Mouse (Mus musculus): Measurements from ENCODE around the gene Actn1. TPM values are rescaled to one million over a fixed set of nuclear protein-coding genes. Genes with fewer than 3 reads are reported as not detected.
A peak's percentile ranks its signal among the peaks of the same experiment; 100 is the strongest.
"Not testable (repeated sequence)": the region's sequence is repeated elsewhere in the genome, so short reads cannot be mapped to it uniquely, and the experiment has no call there.

Actn1 gene
- polyA plus RNA-seq, 1 experiment from 2014 or later, result 28.7 TPM

- no peak for TF ChIP-seq CTCF (IDR thresholded peaks at IDR 0.05; ENCODE audit: low read depth)
- Histone ChIP-seq H3K4me1 (replicated peaks; ENCODE audit: control insufficient read depth, insufficient read depth, low read length) (peaks cover 4% of the 10 kb centered on the region; the same call in 1 of the 2 replicates), H3K36me3 (ENCODE audit: control insufficient read depth, insufficient read depth) (no peaks in the 10 kb centered on the region), H3K4me2 (replicated peaks; ENCODE audit: low read depth) (no peak overlapping the region), H3K9me3 (ENCODE audit: control insufficient read depth) (no peaks in the 10 kb centered on the region), H3K9ac (ENCODE audit: low read depth, low read length) (no peak overlapping the region), H3K27ac (ENCODE audit: low read depth, low read length) (no peak overlapping the region), H3K4me3 (ENCODE audit: low read depth, low read length) (no peak overlapping the region), H3K27me3 (replicated peaks; ENCODE audit: control insufficient read depth, insufficient read depth, low read length) (no peaks in the 10 kb centered on the region)
- WGBS, result 77% methylated on average over 5 of the region's 5 CpGs
- ATAC-seq, result no peak
These were observed 15.1 kb upstream of the Actn1 start for GRCm38 (mm10) chr12:80275187-80275820.

DNA sequence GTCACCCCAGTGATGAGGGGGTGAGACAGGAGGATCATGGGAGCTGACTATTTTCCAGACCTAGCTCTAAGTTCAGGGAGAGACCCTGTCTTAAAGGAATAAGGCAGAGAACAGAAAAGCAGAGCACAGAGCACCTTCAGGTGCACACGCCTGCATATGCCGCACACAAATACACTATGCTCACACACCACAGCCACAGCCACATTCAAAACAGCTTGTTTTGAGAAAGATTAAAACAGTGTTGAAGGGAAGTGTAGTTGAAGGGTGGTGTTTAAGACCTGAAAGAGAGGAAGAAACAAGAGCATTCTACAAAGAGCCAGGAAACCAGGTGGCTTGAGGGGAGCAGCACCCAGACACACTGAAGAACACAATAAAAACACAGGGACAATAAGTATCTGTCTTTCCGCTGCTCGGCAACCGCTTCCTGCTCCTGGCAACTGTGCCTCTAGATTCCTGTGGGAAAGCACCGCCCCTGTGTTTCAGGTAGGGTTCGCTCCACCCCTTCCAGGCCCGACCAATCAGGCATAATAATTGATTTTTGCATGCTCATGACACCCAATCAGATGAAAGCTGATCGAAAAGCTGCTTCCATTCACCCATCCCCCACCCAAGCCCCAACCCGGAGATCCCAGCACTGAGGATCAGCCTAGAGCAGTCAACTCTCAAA is 13.0 kb upstream of the Actn1 start:
- H3K4me1 ChIP-seq (replicated peaks; ENCODE audit: control insufficient read depth, insufficient read depth, low read length), result peaks cover 4% of the 10 kb centered on the region; the same call in 1 of the 2 replicates
- ATAC-seq, result peak; percentile 64
- no peak overlapping the region for H3K9ac ChIP-seq (ENCODE audit: low read depth, low read length)

GRCm38 (mm10) chr12:80271806-80272205 is 11.6 kb upstream of the Actn1 start:
- H3K9me3 ChIP-seq (ENCODE audit: control insufficient read depth), result no peaks in the 10 kb centered on the region
- peaks cover 4% of the 10 kb centered on the region; the same call in 1 of the 2 replicates for H3K4me1 ChIP-seq (replicated peaks; ENCODE audit: control insufficient read depth, insufficient read depth, low read length)
- no peak overlapping the region for H3K4me2 ChIP-seq (replicated peaks; ENCODE audit: low read depth)
- no peak overlapping the region for H3K9ac ChIP-seq (ENCODE audit: low read depth, low read length)
- 48% methylated on average over 5 of the region's 5 CpGs for WGBS
- no peak overlapping the region for H3K27ac ChIP-seq (ENCODE audit: low read depth, low read length)
- H3K4me3 ChIP-seq (ENCODE audit: low read depth, low read length), result no peak overlapping the region
- no peaks in the 10 kb centered on the region for H3K27me3 ChIP-seq (replicated peaks; ENCODE audit: control insufficient read depth, insufficient read depth, low read length)
- no peaks in the 10 kb centered on the region for H3K36me3 ChIP-seq (ENCODE audit: control insufficient read depth, insufficient read depth)
- no peak for ATAC-seq
- no peak for TF ChIP-seq CTCF (IDR thresholded peaks at IDR 0.05; ENCODE audit: low read depth)

More for the DNA sequence above, 13.0 kb upstream of the Actn1 start:
- Histone ChIP-seq H3K27ac (ENCODE audit: low read depth, low read length) (no peak overlapping the region), H3K27me3 (replicated peaks; ENCODE audit: control insufficient read depth, insufficient read depth, low read length) (no peaks in the 10 kb centered on the region), H3K4me3 (ENCODE audit: low read depth, low read length) (peak overlapping the region; percentile 6; the same call in 1 of the 2 replicates), H3K4me2 (replicated peaks; ENCODE audit: low read depth) (peak overlapping the region; percentile 37), H3K9me3 (ENCODE audit: control insufficient read depth) (no peaks in the 10 kb centered on the region), H3K36me3 (ENCODE audit: control insufficient read depth, insufficient read depth) (no peaks in the 10 kb centered on the region)
- no peak for TF ChIP-seq CTCF (IDR thresholded peaks at IDR 0.05; ENCODE audit: low read depth)
- WGBS, result 24% methylated on average over 10 of the region's 10 CpGs

DNA sequence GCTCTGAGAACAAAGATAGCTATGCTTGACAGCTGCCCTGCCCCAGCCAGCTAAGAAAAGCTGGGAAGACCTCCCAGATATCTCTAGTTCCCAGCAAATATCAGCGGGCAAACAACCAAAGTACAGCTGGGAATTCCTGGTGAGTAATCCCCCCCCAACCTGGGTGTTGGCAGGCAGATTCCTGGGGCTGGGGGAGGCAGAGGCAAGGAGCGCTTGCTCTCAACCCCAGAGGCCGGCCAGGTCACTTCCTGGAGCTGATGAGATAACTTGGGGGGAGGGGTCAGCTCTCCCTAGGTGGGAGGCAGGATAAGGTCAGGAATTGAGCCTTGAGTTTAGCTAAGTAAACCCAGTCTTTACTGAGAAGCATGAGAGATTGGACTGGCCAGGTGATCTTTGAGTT is 10.8 kb upstream of the Actn1 start:
- Histone ChIP-seq H3K27ac (ENCODE audit: low read depth, low read length) (no peak overlapping the region), H3K4me1 (replicated peaks; ENCODE audit: control insufficient read depth, insufficient read depth, low read length) (peaks cover 4% of the 10 kb centered on the region; the same call in 1 of the 2 replicates), H3K36me3 (ENCODE audit: control insufficient read depth, insufficient read depth) (no peaks in the 10 kb centered on the region), H3K9me3 (ENCODE audit: control insufficient read depth) (no peaks in the 10 kb centered on the region), H3K27me3 (replicated peaks; ENCODE audit: control insufficient read depth, insufficient read depth, low read length) (no peaks in the 10 kb centered on the region), H3K4me3 (ENCODE audit: low read depth, low read length) (no peak overlapping the region), H3K4me2 (replicated peaks; ENCODE audit: low read depth) (no peak overlapping the region), H3K9ac (ENCODE audit: low read depth, low read length) (no peak overlapping the region)
- TF ChIP-seq CTCF (IDR thresholded peaks at IDR 0.05; ENCODE audit: low read depth), result no peak
- 26% methylated on average over 3 of the region's 3 CpGs for WGBS
- no peak for ATAC-seq

GRCm38 (mm10) chr12:80269303-80269702 is 9.1 kb upstream of the Actn1 start:
- H3K4me1 ChIP-seq (replicated peaks; ENCODE audit: control insufficient read depth, insufficient read depth, low read length), result peaks cover 4% of the 10 kb centered on the region; the same call in 1 of the 2 replicates
- TF ChIP-seq CTCF (IDR thresholded peaks at IDR 0.05; ENCODE audit: low read depth), result no peak
- no peaks in the 10 kb centered on the region for H3K27me3 ChIP-seq (replicated peaks; ENCODE audit: control insufficient read depth, insufficient read depth, low read length)
- ATAC-seq, result no peak
- no peaks in the 10 kb centered on the region for H3K36me3 ChIP-seq (ENCODE audit: control insufficient read depth, insufficient read depth)
- H3K9me3 ChIP-seq (ENCODE audit: control insufficient read depth), result no peaks in the 10 kb centered on the region
- no peak overlapping the region for H3K4me3 ChIP-seq (ENCODE audit: low read depth, low read length)
- WGBS, result 87% methylated on average over 2 of the region's 2 CpGs
- H3K9ac ChIP-seq (ENCODE audit: low read depth, low read length), result no peak overlapping the region
- no peak overlapping the region for H3K4me2 ChIP-seq (replicated peaks; ENCODE audit: low read depth)
- no peak overlapping the region for H3K27ac ChIP-seq (ENCODE audit: low read depth, low read length)

GRCm38 (mm10) chr12:80267962-80268361 is 7.8 kb upstream of the Actn1 start:
- 89% methylated on average over 6 of the region's 6 CpGs for WGBS
- ATAC-seq, result no peak

GRCm38 (mm10) chr12:80264388-80264787 is 4.2 kb upstream of the Actn1 start:
- H3K4me2 ChIP-seq (replicated peaks; ENCODE audit: low read depth); H3K27ac ChIP-seq (ENCODE audit: low read depth, low read length); H3K9me3 ChIP-seq (ENCODE audit: control insufficient read depth); H3K9ac ChIP-seq (ENCODE audit: low read depth, low read length); H3K36me3 ChIP-seq (ENCODE audit: control insufficient read depth, insufficient read depth); H3K4me3 ChIP-seq (ENCODE audit: low read depth, low read length); H3K27me3 ChIP-seq (replicated peaks; ENCODE audit: control insufficient read depth, insufficient read depth, low read length); ATAC-seq; H3K4me1 ChIP-seq (replicated peaks; ENCODE audit: control insufficient read depth, insufficient read depth, low read length): not testable (repeated sequence)
- WGBS, result 66% methylated on average over 7 of the region's 7 CpGs

More at GRCm38 (mm10) chr12:80267962-80268361, 7.8 kb upstream of the Actn1 start:
- H3K4me3 ChIP-seq (ENCODE audit: low read depth, low read length), result no peak overlapping the region
- H3K4me1 ChIP-seq (replicated peaks; ENCODE audit: control insufficient read depth, insufficient read depth, low read length), result peaks cover 4% of the 10 kb centered on the region; the same call in 1 of the 2 replicates
- H3K27me3 ChIP-seq (replicated peaks; ENCODE audit: control insufficient read depth, insufficient read depth, low read length), result no peaks in the 10 kb centered on the region
- no peak overlapping the region for H3K27ac ChIP-seq (ENCODE audit: low read depth, low read length)
- no peak overlapping the region for H3K4me2 ChIP-seq (replicated peaks; ENCODE audit: low read depth)
- no peak for TF ChIP-seq CTCF (IDR thresholded peaks at IDR 0.05; ENCODE audit: low read depth)
- no peaks in the 10 kb centered on the region for H3K9me3 ChIP-seq (ENCODE audit: control insufficient read depth)
- no peak overlapping the region for H3K9ac ChIP-seq (ENCODE audit: low read depth, low read length)
- no peaks in the 10 kb centered on the region for H3K36me3 ChIP-seq (ENCODE audit: control insufficient read depth, insufficient read depth)
